8 mouse cellular contexts compared by ENCODE assay signal in genomic region chr8:124792708-124793107, GRCm38 (mm10). TPM values are rescaled to one million over a fixed set of nuclear protein-coding genes. Genes with fewer than 3 reads are reported as not detected.
A peak's percentile ranks its signal among the peaks of the same experiment; 100 is the strongest.
DNase-seq lines count a peak whose midpoint lies in the region; ATAC-seq lines count a peak whose summit lies in the region.

Gene Trim67, plus strand, starts transcription at chr8:124793092.

- no peaks in the 10 kb centered on the region for H3K9me3 ChIP-seq in lung, embryonic 16.5 days (ENCODE audit: control insufficient read depth, low read length)

- under 1% methylated on average over 39 of the region's 39 CpGs for WGBS in lung, embryonic 16.5 days

- H3K4me3 ChIP-seq in lung, embryonic 16.5 days (ENCODE audit: low read length) = peak within 1 kb of the TSS; percentile 63

- peaks cover 28% of the 10 kb centered on the region for H3K4me1 ChIP-seq in lung, embryonic 16.5 days (replicated peaks; ENCODE audit: control insufficient read depth, insufficient read depth, low read length)

- H3K36me3 ChIP-seq in lung, embryonic 16.5 days (ENCODE audit: control insufficient read depth, insufficient read depth, low read length) = no peaks in the 10 kb centered on the region

- H3K4me2 ChIP-seq in lung, embryonic 16.5 days (ENCODE audit: low read depth, low read length) = peak within 1 kb of the TSS; percentile 100

- no peak within 1 kb of the TSS; the same call in 1 of the 2 replicates for H3K27ac ChIP-seq in lung, embryonic 16.5 days (ENCODE audit: low read length)

- H3K27me3 ChIP-seq in lung, embryonic 16.5 days (ENCODE audit: control insufficient read depth, insufficient read depth, low read depth, low read length) = peaks cover 50% of the 10 kb centered on the region

- peak; percentile 82 for ATAC-seq in lung, embryonic 16.5 days (ENCODE audit: low read depth)
- no peak for ATAC-seq in erythroblast, adult 5-6 weeks (replicated peaks; ENCODE audit: low FRiP score, poor library complexity, severe bottlenecking)

- H3K9ac ChIP-seq in lung, embryonic 16.5 days (ENCODE audit: low read length) = peak within 1 kb of the TSS; percentile 49; the same call in 1 of the 2 replicates

- DNase-seq in lung, postnatal 25 days (ENCODE audit: low spot score) = no peak
- peak; percentile 87 for DNase-seq in cerebellum, adult 9-11 months
- peak; percentile 70 to 80 for DNase-seq in frontal cortex, postnatal 10 days (ENCODE audit: low spot score in 2 of 2)
- DNase-seq in kidney, postnatal 4 days = peak; percentile 72 to 81
- peak; percentile 59 to 74 for DNase-seq in lung, postnatal 4 days
- DNase-seq in right cerebral cortex, postnatal 36 days (ENCODE audit: low spot score in 2 of 2) = peak; percentile 24 to 30

RNA-seq across cellular contexts. Expression of gene Trim67, which starts in this region (rescaled TPM):
- polyA plus RNA-seq in lung, embryonic 16.5 days (2015; fragmentation: Nextera tagmentation; extraction: Ambion mirVana) = 0.84 and 0.92 TPM in 2 replicates
- not detected in 2 replicates for total RNA-seq in erythroblast, adult 5-6 weeks (2015; ENCODE audit: low replicate concordance)
- not detected in 2 replicates for total RNA-seq in erythroblast, adult 5-6 weeks (2017; ENCODE audit: low replicate concordance)

Comparison
In these comparisons a context has a peak if more than half of its experiments do, and no peak if none do; other contexts are left out.
1. Peak in ATAC-seq, H3K4me3 ChIP-seq, H3K9ac ChIP-seq and H3K4me2 ChIP-seq in lung, embryonic 16.5 days; RNA of the gene not detected or under 1 TPM.